Mouse (Mus musculus) c-Kit-positive CD71-positive TER-119-positive erythroid progenitor cells, embryonic 14.5 days (primary cell): ENCODE results near the gene Olfr1202.

Experiments used
- DNase-seq: peaks from one replicate; pipeline ENCODE4 v3.0.0-alpha.2; 2013; ENCODE audit warnings: low spot score

The Olfr1202 gene

GRCm38 (mm10) chr2:88814196-88814595 is at the start of gene Olfr1202:
TSS of gene Olfr1202 (plus strand) at chr2:88814496.
- DNase-seq = no peak

GRCm38 (mm10) chr2:88770388-88770787 is 43.9 kb upstream of the Olfr1202 start, which contains the start of gene Olfr1200:
TSS of gene Olfr1200 (minus strand) at chr2:88770488.
- DNase-seq = no peak

- no peak for DNase-seq
Observed at GRCm38 (mm10) chr2:88792736-88793135, 21.6 kb upstream of the Olfr1202 start, which contains the start of gene Olfr1201. TSS of gene Olfr1201 (plus strand) at chr2:88793036.

GRCm38 (mm10) chr2:88829437-88829836 is 15.1 kb downstream of the Olfr1202 start, which contains the start of gene Olfr1205:
TSS of gene Olfr1205 (plus strand) at chr2:88829737.
- DNase-seq = no peak

- no peak for DNase-seq
Observed at GRCm38 (mm10) chr2:88838477-88838876, 24.2 kb downstream of the Olfr1202 start.

DNA sequence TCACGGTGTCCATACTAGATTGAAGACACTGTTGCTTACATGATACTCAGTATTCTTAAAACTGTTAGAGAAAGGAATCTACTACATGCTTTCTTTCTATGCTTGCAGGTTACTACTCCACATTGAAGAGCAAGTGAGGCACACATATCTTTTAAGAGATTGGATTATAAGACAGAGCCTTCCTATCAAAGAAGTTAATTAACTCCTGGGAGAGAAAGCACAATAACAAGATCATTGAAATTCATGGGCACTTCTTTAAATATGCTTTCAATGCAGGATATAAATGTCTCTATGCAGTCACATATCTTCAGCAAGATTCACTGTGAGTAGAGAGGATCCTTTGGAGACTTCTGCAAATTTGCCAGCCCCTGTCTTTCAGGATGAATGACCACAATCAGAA is 34.7 kb downstream of the Olfr1202 start, which contains the start of gene Olfr1204:
Gene Olfr1204, plus strand, starts transcription at position 301 of the 400 bp plus-strand sequence.
- no peak for DNase-seq

DNA sequence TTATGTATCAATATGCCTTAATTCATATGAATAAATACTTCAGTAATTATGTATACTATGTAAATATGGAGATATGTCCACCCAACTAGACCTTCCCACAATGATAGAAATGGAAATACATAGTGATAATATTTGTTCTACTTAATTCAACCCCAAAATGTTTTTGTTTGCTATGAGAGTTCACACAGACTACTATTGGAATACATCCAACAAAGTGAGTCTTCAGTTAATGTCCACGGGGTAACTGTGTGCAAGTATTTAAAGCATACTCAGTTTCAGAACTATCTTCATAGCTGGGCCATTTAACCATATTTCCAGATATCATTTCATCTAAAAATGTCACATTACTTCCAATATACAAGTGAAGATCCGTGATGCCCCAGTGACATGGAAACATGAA is 48.6 kb downstream of the Olfr1202 start, which contains the start of gene Olfr1206:
Gene Olfr1206, plus strand, starts transcription at position 301 of the 400 bp plus-strand sequence.
- no peak for DNase-seq
